Mouse (Mus musculus) forebrain, embryonic 14.5 days (tissue): ENCODE results near the gene Nrip3. TPM values are rescaled to one million over a fixed set of nuclear protein-coding genes. Genes with fewer than 3 reads are reported as not detected.

Source experiments
- ATAC-seq: fragments of 200-750 bp; cut with Nextera tagmentation; 2 replicates; pipeline ENCODE4 v1.8.0; 2017; ENCODE audit warnings: mild to moderate bottlenecking, moderate library complexity
- DNase-seq: peaks from one replicate; pipeline ENCODE4 v3.0.0-alpha.2; 2015; ENCODE audit warnings: low spot score
- H3K27ac ChIP-seq: fragments of 300-500 bp; sonication (generic); 2 replicates; pipeline ENCODE4 v1.5.1; 2014; ENCODE audit warnings: low read depth, mild to moderate bottlenecking, control low read depth, low read length, moderate library complexity
- H3K27me3 ChIP-seq: fragments of 300-500 bp; sonication (generic); replicated peaks from 2 replicates; pipeline ENCODE4 v1.6.1; 2014; ENCODE audit warnings: low read length, control low read depth, mixed read lengths; ENCODE audit not compliant: control insufficient read depth, insufficient read depth
- H3K36me3 ChIP-seq: fragments of 300-500 bp; sonication (generic); 2 replicates; pipeline ENCODE4 v1.6.1; 2014; ENCODE audit warnings: low read length, control low read depth; ENCODE audit not compliant: control insufficient read depth, insufficient read depth
- H3K4me1 ChIP-seq: fragments of 300-500 bp; sonication (generic); 2 replicates; pipeline ENCODE4 v1.6.1; 2014; ENCODE audit warnings: antibody characterized with exemption, low read length, control low read depth; ENCODE audit not compliant: control insufficient read depth, insufficient read depth
- H3K4me2 ChIP-seq: fragments of 300-500 bp; sonication (generic); 2 replicates; pipeline ENCODE4 v1.6.1; 2014; ENCODE audit warnings: mild to moderate bottlenecking, control low read depth, low read length
- H3K4me3 ChIP-seq: fragments of 300-500 bp; sonication (generic); 2 replicates; pipeline ENCODE4 v1.5.1; 2014; ENCODE audit warnings: low read depth, low read length, control low read depth
- H3K9ac ChIP-seq: fragments of 300-500 bp; sonication (generic); 2 replicates; pipeline ENCODE4 v1.6.1; 2014; ENCODE audit warnings: mild to moderate bottlenecking, low read length, control low read depth, moderate library complexity
- H3K9me3 ChIP-seq: fragments of 300-500 bp; sonication (generic); replicated peaks from 2 replicates; pipeline ENCODE4 v1.6.1; 2016; ENCODE audit warnings: low read length, control low read depth, mixed read lengths; ENCODE audit not compliant: control insufficient read depth
- WGBS: fragments of 180-500 bp; shearing (Covaris S2); extraction: QIAGEN DNeasy Blood & Tissue Kit; methylation state at CpG from one replicate; pipeline ENCODE4 v1.1.7; 2014; 5-methylcytosine and 5-hydroxymethylcytosine counted together
- polyA plus RNA-seq: library from polyadenylated mRNA; unstranded; fragments of >200 nt; fragmentation: Nextera tagmentation; extraction: Ambion mirVana; gene quantifications from 2 replicates; pipeline ENCODE4 v1.2.1, GENCODE M21; 2014

The Nrip3 gene
- polyA plus RNA-seq, 1 experiment from 2014 or later = 4.5 TPM

DNA sequence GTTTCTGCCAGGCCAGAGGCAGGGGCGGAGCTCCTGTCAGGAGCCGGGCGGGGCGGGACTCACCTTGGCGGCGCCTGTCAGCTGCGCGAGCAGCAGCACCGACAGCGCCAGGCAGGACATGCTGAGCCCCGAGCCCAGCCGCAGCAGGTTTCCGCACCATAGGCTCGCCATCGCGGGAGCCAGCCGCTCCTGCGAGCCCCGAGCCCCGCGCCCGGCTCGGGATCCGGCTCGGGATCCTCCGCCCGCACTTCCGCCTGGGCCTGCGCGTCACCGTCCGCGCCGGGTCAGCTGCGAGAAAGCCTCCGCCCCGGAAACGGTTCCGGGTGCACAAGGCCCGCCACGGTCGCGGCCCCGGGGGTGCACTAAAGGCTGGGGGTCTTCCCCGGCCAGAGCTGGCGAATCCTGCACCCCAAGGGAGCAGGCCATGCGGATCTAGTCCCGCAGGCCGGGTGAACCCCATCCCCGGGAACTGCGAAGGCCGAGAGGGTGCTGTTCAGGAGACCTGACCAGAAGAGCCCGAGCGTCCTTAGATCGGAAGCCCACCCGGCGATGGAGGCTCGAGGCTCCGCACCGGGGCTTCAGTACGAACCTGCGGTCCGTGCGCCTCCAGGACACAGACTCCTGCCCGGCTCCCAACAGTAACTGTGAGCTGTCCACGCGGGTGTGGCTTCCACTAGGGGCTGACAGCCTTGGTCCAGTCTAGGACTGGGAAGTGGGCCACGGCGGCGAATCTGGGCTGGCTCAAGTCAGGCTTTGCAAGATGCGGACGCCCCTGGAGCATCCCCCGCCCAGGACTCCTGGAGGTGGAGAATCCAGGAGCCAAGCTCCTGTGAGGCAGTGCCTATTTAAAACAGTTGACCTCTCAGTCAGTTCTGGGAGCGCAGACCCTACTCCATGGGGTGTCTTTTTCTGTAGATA, 29.6 kb downstream of the Nrip3 start, which contains the start of gene Tmem9b:
Gene Tmem9b, minus strand, starts transcription at position 868 of the 918 bp plus-strand sequence.
- Histone ChIP-seq H3K36me3 (no peaks in the 10 kb centered on the region), H3K27me3 (no peaks in the 10 kb centered on the region), H3K9me3 (no peaks in the 10 kb centered on the region), H3K27ac (peak within 1 kb of the TSS; percentile 77), H3K4me3 (peak within 1 kb of the TSS; percentile 90), H3K9ac (peak within 1 kb of the TSS; percentile 96), H3K4me2 (peak within 1 kb of the TSS; percentile 88), H3K4me1 (peaks cover 5% of the 10 kb centered on the region; the same call in 1 of the 2 replicates)
- WGBS = under 1% methylated on average over 73 of the region's 74 CpGs
- ATAC-seq = peak; percentile 91
- DNase-seq = peak; percentile 79

DNA sequence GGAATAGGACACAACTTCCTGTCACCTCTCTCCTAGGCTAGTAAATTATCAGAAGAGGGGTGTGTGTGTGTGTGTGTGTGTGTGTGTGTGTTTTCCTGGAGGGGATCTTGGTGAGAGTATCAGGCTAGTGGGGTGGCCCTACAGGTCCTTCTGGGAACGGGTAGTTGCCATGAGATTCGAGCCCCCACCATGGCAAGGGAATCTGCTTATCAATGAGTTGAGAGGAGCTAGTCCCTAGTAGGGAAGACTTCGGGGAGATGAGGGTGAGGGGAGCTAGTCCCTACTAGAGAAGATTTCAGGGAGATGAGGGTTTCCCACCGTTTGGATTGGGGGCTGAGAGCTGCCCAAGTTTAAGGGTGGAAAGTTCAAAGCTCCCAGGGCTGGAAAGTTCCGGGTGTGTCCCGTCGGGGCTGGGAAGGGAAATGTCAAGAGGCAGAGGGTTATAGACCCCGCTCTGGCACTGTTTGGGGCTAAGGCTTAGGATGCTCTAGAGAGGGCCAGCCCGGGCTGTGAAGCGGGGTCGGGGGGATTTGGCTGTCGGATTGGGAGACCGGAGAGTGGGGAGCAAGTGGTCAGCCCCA, 30.3 kb downstream of the Nrip3 start:
- no peak for DNase-seq
- peak overlapping the region; percentile 77; the same call in 1 of the 2 replicates for H3K27ac ChIP-seq
- H3K9ac ChIP-seq = peak overlapping the region; percentile 96
- H3K4me1 ChIP-seq = peaks cover 5% of the 10 kb centered on the region; the same call in 1 of the 2 replicates
- H3K36me3 ChIP-seq = no peaks in the 10 kb centered on the region
- WGBS = 4% methylated on average over 13 of the region's 13 CpGs
- no peaks in the 10 kb centered on the region for H3K9me3 ChIP-seq
- H3K27me3 ChIP-seq = no peaks in the 10 kb centered on the region
- no peak; the same call in none of the 2 replicates for ATAC-seq
- peak overlapping the region; percentile 88 for H3K4me2 ChIP-seq
- peak overlapping the region; percentile 90 for H3K4me3 ChIP-seq

DNA sequence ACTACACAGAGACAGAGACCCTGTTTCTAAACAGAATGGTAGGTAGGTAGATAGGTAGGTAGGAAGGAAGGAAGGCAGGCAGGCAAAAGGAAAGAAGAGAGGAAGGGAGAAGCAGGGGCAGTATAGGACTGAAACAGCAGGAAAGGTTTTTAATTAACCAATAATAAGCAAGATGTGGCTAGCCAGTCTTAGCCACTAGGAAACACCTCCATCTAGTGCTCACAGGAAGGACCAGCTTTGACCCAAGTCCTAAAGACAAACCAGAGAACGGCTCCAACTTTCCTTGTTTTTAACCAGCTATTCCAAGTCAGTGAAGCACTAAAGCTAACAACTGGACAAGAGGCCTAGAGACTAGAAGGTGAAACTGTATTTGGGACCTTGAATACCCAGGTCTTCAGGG, 34.1 kb downstream of the Nrip3 start:
- no peaks in the 10 kb centered on the region for H3K27me3 ChIP-seq
- H3K9me3 ChIP-seq = no peaks in the 10 kb centered on the region
- no peak overlapping the region for H3K4me2 ChIP-seq
- H3K9ac ChIP-seq = no peak overlapping the region
- ATAC-seq (no peak), DNase-seq (no peak)
- no peak overlapping the region for H3K4me3 ChIP-seq
- H3K36me3 ChIP-seq = peaks cover 26% of the 10 kb centered on the region
- H3K27ac ChIP-seq = no peak overlapping the region
- H3K4me1 ChIP-seq = peaks cover 3% of the 10 kb centered on the region; the same call in 1 of the 2 replicates
- 65% methylated on average over 1 of the region's 1 CpGs for WGBS

DNA sequence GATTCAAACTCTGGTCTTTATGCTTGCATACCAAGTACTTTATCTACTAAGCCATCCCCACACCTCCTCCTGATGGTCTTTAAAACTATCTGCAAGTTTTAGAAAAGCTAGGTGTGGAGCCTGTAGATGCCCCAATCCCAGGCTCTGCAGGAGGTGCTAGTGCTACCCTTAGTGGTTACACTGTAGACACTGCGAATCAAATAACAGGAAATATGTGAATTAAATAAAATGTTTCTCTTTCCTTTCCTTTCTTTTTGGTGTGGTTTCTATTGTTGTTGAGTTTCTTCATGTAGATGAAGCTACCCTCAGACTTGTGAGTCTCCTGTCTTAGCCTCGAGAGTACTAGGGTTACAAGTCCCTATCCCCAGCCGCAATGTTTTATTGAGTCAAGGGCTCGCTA, 40.1 kb downstream of the Nrip3 start:
- H3K9me3 ChIP-seq = no peaks in the 10 kb centered on the region
- no peaks in the 10 kb centered on the region for H3K27me3 ChIP-seq
- no peak overlapping the region for H3K4me2 ChIP-seq
- H3K36me3 ChIP-seq = peaks cover 73% of the 10 kb centered on the region
- 94% methylated on average over 4 of the region's 4 CpGs for WGBS
- H3K4me1 ChIP-seq = no peaks in the 10 kb centered on the region
- ATAC-seq (no peak), DNase-seq (no peak)
- H3K4me3 ChIP-seq = no peak overlapping the region
- H3K9ac ChIP-seq = no peak overlapping the region
- no peak overlapping the region for H3K27ac ChIP-seq

DNA sequence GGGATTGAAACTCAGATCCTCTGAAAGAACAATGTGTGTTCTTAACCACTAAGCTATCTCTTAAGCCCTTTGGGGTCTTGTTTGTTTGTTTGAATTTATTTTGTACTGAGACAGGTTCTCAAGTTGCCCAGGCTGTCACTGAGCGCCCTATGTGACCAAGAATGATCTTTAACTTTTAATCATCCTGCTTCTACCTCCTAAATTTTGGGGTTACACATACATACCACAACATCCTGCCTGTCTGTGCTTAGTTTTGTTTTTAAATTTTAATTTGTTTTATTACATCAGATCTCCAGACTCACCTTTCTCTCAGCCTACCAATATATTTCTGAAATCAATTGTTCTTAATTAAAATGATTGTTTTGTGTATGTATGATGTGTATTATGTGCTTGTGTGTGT, 40.8 kb downstream of the Nrip3 start:
- Histone ChIP-seq H3K4me3 (no peak overlapping the region), H3K4me2 (no peak overlapping the region), H3K27me3 (no peaks in the 10 kb centered on the region), H3K36me3 (peaks cover 79% of the 10 kb centered on the region), H3K9ac (no peak overlapping the region), H3K27ac (no peak overlapping the region), H3K4me1 (no peaks in the 10 kb centered on the region), H3K9me3 (no peaks in the 10 kb centered on the region)
- ATAC-seq (no peak), DNase-seq (no peak)
- WGBS = 94% methylated on average over 1 of the region's 1 CpGs

DNA sequence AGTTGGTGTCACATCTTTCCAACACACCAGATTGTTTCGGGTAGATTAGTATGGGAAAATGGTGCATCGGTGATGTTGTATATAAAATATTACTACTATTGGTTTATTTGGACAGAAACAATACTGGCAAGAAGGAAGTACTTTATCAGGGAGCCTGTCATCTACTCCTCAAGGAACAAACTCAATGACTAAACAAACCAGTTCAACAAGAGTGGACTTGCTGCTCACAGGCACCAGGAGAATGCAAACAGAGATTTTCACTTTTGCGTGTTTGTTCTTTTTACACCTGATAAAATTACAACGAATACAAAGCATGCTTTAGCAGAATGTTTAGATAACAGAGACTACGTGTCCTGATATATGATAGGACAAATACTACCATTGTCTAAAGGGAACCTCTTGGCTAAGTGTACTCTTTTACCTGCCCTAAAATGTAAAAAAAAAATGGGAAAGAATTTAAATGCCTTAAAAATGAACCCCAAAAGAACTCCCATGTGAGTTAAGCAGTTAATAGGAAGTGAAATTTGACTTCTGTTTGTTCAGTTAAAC, 41.9 kb downstream of the Nrip3 start:
- H3K27ac ChIP-seq = no peak overlapping the region
- no peak for DNase-seq
- H3K9me3 ChIP-seq = no peaks in the 10 kb centered on the region
- peaks cover 81% of the 10 kb centered on the region for H3K36me3 ChIP-seq
- H3K4me3 ChIP-seq = no peak overlapping the region
- H3K9ac ChIP-seq = no peak overlapping the region
- ATAC-seq = no peak
- H3K27me3 ChIP-seq = no peaks in the 10 kb centered on the region
- no peak overlapping the region for H3K4me2 ChIP-seq
- 95% methylated on average over 5 of the region's 5 CpGs for WGBS
- H3K4me1 ChIP-seq = no peaks in the 10 kb centered on the region

DNA sequence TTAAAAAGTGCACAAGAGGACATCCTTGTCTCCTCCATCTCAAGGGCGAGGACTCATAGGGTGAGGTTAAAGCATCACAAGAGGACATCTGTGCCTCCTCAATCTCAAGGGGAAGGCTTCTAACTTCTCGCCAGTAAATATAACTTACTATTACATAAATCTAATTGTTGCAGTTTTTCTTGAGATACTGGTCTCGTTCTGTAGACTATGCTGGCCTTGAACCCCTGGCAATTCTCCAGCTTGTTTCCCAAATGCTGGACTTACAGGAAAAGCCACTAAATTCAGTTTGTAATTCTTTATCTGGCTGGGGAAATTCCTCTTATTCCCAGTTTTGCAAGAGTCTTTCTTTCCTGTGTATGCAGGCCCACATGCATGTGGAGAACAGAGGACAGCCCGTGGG, 47.0 kb downstream of the Nrip3 start:
- peaks cover 43% of the 10 kb centered on the region for H3K36me3 ChIP-seq
- no peaks in the 10 kb centered on the region for H3K27me3 ChIP-seq
- H3K9me3 ChIP-seq = no peaks in the 10 kb centered on the region
- WGBS = 93% methylated on average over 4 of the region's 4 CpGs
- no peak overlapping the region for H3K9ac ChIP-seq
- H3K4me2 ChIP-seq = no peak overlapping the region
- no peak overlapping the region for H3K4me3 ChIP-seq
- DNase-seq (no peak), ATAC-seq (no peak)
- no peak overlapping the region for H3K27ac ChIP-seq
- H3K4me1 ChIP-seq = no peaks in the 10 kb centered on the region

DNA sequence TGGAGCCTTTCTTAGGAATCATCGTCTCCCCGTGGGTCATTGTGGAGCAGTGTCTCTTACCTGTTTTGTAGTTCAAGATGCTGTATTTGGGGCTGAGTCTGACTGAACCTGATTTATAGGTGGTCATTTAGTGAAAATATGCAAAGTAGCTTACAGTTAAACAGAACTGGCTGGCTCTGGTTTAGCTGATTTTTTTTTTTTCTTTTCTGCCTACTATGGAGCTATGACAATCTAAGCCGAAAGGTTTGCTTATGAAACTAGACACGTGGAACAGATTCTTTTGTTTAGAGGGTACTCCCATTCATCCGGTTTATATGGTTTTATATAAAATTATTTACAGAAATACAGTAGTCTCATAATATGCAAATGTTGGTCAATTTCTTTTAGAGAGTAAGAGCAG, 50.2 kb downstream of the Nrip3 start, which contains the start of gene Ascl3:
Gene Ascl3, minus strand, starts transcription at position 101 of the 400 bp plus-strand sequence.
- H3K9me3 ChIP-seq = no peaks in the 10 kb centered on the region
- H3K4me2 ChIP-seq = no peak within 1 kb of the TSS
- ATAC-seq (no peak), DNase-seq (no peak)
- no peaks in the 10 kb centered on the region for H3K27me3 ChIP-seq
- no peak within 1 kb of the TSS for H3K9ac ChIP-seq
- no peaks in the 10 kb centered on the region for H3K4me1 ChIP-seq
- no peak within 1 kb of the TSS for H3K27ac ChIP-seq
- 94% methylated on average over 5 of the region's 5 CpGs for WGBS
- H3K36me3 ChIP-seq = peaks cover 20% of the 10 kb centered on the region
- H3K4me3 ChIP-seq = no peak within 1 kb of the TSS
